Mouse (Mus musculus) hindbrain, postnatal 0 days (tissue): ENCODE data around the gene Tmx4. TPM values are rescaled to one million over a fixed set of nuclear protein-coding genes. Genes with fewer than 3 reads are reported as not detected.

ENCODE experiments used
- ATAC-seq: fragments of 200-750 bp; cut with Nextera tagmentation; 2 replicates; pipeline ENCODE4 v1.8.0; 2017; ENCODE audit warnings: mild to moderate bottlenecking, moderate TSS enrichment, moderate library complexity
- DNase-seq: peaks from one replicate; pipeline ENCODE4 v3.0.0-alpha.2; 2015; ENCODE audit warnings: low spot score
- H3K27ac ChIP-seq: fragments of 300-500 bp; sonication (generic); 2 replicates; pipeline ENCODE4 v1.5.1; 2014; ENCODE audit warnings: mild to moderate bottlenecking
- H3K27me3 ChIP-seq: fragments of 300-500 bp; sonication (generic); 2 replicates; pipeline ENCODE4 v1.6.1; 2014; ENCODE audit warnings: low read length, mixed read lengths; ENCODE audit not compliant: insufficient read depth
- H3K36me3 ChIP-seq: fragments of 300-500 bp; sonication (generic); 2 replicates; pipeline ENCODE4 v1.6.1; 2014; ENCODE audit warnings: low read length, mixed read lengths; ENCODE audit not compliant: insufficient read depth
- H3K4me1 ChIP-seq: fragments of 300-500 bp; sonication (generic); 2 replicates; pipeline ENCODE4 v1.6.1; 2014; ENCODE audit warnings: antibody characterized with exemption, low read length, mixed read lengths; ENCODE audit not compliant: insufficient read depth
- H3K4me2 ChIP-seq: fragments of 300-500 bp; sonication (generic); 2 replicates; pipeline ENCODE4 v1.6.1; 2014; ENCODE audit warnings: low read depth, mild to moderate bottlenecking, low read length, moderate library complexity, mixed read lengths
- H3K4me3 ChIP-seq: fragments of 300-500 bp; sonication (generic); 2 replicates; pipeline ENCODE4 v1.5.1; 2014; ENCODE audit warnings: low read length
- H3K9ac ChIP-seq: fragments of 300-500 bp; sonication (generic); replicated peaks from 2 replicates; pipeline ENCODE4 v1.6.1; 2014; ENCODE audit warnings: mild to moderate bottlenecking, low read length, moderate library complexity, mixed read lengths
- H3K9me3 ChIP-seq: fragments of 300-500 bp; sonication (generic); 2 replicates; pipeline ENCODE4 v1.6.1; 2016; ENCODE audit warnings: low read length, mixed read lengths
- CTCF ChIP-seq: IDR thresholded peaks from 2 replicates; pipeline ENCODE4 v1.5.1; 2016; ENCODE audit warnings: antibody characterized with exemption, control low read depth, low read depth
- WGBS: fragments of 180-500 bp; shearing (Covaris S2); extraction: QIAGEN DNeasy Blood & Tissue Kit; methylation state at CpG from one replicate; pipeline ENCODE4 v1.1.7; 2014; 5-methylcytosine and 5-hydroxymethylcytosine counted together
- polyA plus RNA-seq: library from polyadenylated mRNA; unstranded; fragments of >200 nt; fragmentation: Nextera tagmentation; extraction: Ambion mirVana; gene quantifications from 2 replicates; pipeline ENCODE4 v1.2.1, GENCODE M21; 2015
- total RNA-seq: library from RNA; depleted of rRNA; stranded (reverse); fragments of >200 nt; gene quantifications from 2 replicates; pipeline ENCODE4 v1.2.3, GENCODE M21; 2014; rRNA removed

Gene Tmx4
- total RNA-seq (116 and 123 TPM in 2 replicates), polyA plus RNA-seq (77.4 and 81.3 TPM in 2 replicates)

GRCm38 (mm10) chr2:134643514-134644300, at the start of gene Tmx4:
Gene Tmx4 (minus strand): TSS chr2:134644145.
- Histone ChIP-seq H3K4me3 (peak within 1 kb of the TSS; percentile 75), H3K9me3 (no peaks in the 10 kb centered on the region), H3K9ac (peak within 1 kb of the TSS; percentile 76), H3K4me1 (peaks cover 10% of the 10 kb centered on the region), H3K4me2 (peak within 1 kb of the TSS; percentile 64), H3K27me3 (no peaks in the 10 kb centered on the region), H3K36me3 (no peaks in the 10 kb centered on the region), H3K27ac (peak within 1 kb of the TSS; percentile 100)
- DNase-seq (peak; percentile 98), ATAC-seq (peak; percentile 99)
- TF ChIP-seq CTCF: peak; percentile 36
- WGBS: under 1% methylated on average over 57 of the region's 57 CpGs

DNA sequence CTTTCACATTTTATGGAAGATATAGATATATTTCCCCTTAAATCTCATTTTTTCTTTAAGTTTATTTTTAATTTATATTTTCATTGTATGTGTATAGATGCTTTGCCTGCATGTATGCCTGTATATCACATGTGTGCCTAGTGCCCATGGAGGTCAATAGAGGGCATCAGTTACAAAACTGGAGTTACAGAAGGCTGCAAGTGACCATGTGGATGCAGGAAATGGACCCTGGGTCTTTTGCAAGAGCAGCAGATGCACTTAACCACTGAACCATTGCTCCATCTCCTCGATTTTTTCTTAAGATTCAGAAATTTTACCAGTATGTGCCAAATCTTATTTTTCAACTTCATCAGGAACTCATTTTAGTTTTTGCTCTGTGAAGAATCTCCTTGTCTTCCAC, 48.2 kb upstream of the Tmx4 start:
- no peak overlapping the region for H3K9ac ChIP-seq
- TF ChIP-seq CTCF: no peak

DNA sequence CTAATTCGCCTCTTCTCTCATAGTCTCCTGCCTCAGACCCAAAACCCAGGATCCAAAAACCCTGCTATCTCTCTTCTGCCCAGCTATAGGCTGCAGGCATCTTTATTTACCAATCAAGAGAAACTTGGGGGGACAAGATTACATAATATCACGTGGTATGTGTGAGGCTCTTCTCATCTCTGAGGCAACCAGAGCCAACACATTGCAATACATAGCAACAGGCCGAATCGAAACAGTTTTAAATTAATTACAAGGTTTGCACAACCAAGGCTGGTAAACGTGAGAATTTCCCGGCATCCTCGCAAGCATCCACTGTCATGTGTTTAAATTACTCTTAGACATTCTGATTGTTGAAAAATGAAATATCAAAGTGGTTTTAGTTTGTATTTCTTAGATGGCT, 47.1 kb upstream of the Tmx4 start:
- no peak overlapping the region for H3K27ac ChIP-seq
- H3K9ac ChIP-seq: no peak overlapping the region
- H3K9me3 ChIP-seq: no peaks in the 10 kb centered on the region
- 88% methylated on average over 7 of the region's 7 CpGs for WGBS
- DNase-seq (no peak), ATAC-seq (no peak)
- no peaks in the 10 kb centered on the region for H3K4me1 ChIP-seq
- TF ChIP-seq CTCF: no peak
- no peaks in the 10 kb centered on the region for H3K27me3 ChIP-seq
- H3K4me3 ChIP-seq: no peak overlapping the region
- H3K4me2 ChIP-seq: no peak overlapping the region
- no peaks in the 10 kb centered on the region for H3K36me3 ChIP-seq

More for the DNA sequence above, 48.2 kb upstream of the Tmx4 start:
- no peaks in the 10 kb centered on the region for H3K9me3 ChIP-seq
- no peak overlapping the region for H3K27ac ChIP-seq
- 66% methylated on average over 1 of the region's 1 CpGs for WGBS
- no peak overlapping the region for H3K4me2 ChIP-seq
- H3K36me3 ChIP-seq: no peaks in the 10 kb centered on the region
- no peaks in the 10 kb centered on the region for H3K27me3 ChIP-seq
- DNase-seq: no peak
- ATAC-seq: no peak
- no peak overlapping the region for H3K4me3 ChIP-seq
- H3K4me1 ChIP-seq: no peaks in the 10 kb centered on the region

DNA sequence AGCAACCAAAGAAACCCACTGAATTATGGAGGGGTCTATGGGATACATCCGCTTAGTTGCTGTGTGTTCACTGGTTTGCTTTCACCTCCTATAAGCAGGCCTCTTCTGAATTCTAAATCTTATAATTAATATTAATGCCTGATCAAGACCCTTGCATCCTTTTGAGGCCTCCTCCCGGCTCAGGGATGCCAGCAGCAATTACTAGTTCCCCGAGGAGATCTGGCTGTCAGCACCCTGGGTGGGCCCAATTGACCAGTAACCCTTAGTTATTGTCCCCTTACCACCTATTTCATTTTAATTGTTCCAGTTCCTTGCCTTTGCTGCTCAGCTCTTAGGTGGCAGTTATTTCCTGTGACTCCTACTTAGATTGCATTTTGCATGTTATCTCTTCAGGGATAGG, 38.4 kb upstream of the Tmx4 start:
- H3K4me1 ChIP-seq: no peaks in the 10 kb centered on the region
- WGBS: 48% methylated on average over 3 of the region's 3 CpGs
- no peak overlapping the region for H3K9ac ChIP-seq
- no peak for ATAC-seq
- TF ChIP-seq CTCF: no peak
- no peak overlapping the region for H3K27ac ChIP-seq
- no peaks in the 10 kb centered on the region for H3K27me3 ChIP-seq
- H3K9me3 ChIP-seq: no peaks in the 10 kb centered on the region
- DNase-seq: no peak
- no peaks in the 10 kb centered on the region for H3K36me3 ChIP-seq
- no peak overlapping the region for H3K4me3 ChIP-seq
- no peak overlapping the region for H3K4me2 ChIP-seq

GRCm38 (mm10) chr2:134681271-134681961, 37.5 kb upstream of the Tmx4 start:
- no peaks in the 10 kb centered on the region for H3K27me3 ChIP-seq
- H3K4me3 ChIP-seq: no peak overlapping the region
- no peak overlapping the region for H3K9ac ChIP-seq
- peak; percentile 80 for TF ChIP-seq CTCF
- DNase-seq: peak; percentile 83
- H3K27ac ChIP-seq: no peak overlapping the region
- H3K4me2 ChIP-seq: no peak overlapping the region
- no peaks in the 10 kb centered on the region for H3K36me3 ChIP-seq
- H3K9me3 ChIP-seq: no peaks in the 10 kb centered on the region
- no peaks in the 10 kb centered on the region for H3K4me1 ChIP-seq
- 24% methylated on average over 9 of the region's 9 CpGs for WGBS
- peak; percentile 74 for ATAC-seq

DNA sequence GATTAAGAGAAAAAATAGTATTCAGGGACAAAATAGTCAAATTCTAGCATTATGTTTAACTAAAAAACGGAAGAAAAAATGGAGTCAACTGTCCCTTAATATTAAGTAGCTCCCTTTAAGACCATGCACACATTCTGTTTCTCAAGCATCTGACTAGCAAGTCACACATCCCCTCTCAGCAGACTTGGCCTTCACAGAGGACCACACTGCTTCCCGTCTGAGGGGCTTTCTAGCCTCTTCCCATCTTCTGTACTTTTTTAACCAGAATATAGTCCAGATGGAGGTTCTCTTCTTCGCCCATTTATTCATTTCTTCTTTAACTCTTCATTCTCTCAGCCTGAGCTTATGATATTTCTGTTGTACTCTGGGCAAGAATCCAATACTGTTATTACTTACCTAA, 35.6 kb upstream of the Tmx4 start:
- DNase-seq (no peak), ATAC-seq (no peak)
- Histone ChIP-seq H3K9me3 (no peaks in the 10 kb centered on the region), H3K27me3 (no peaks in the 10 kb centered on the region), H3K36me3 (no peaks in the 10 kb centered on the region), H3K27ac (no peak overlapping the region), H3K9ac (no peak overlapping the region), H3K4me2 (no peak overlapping the region), H3K4me3 (no peak overlapping the region), H3K4me1 (no peaks in the 10 kb centered on the region)
- no peak for TF ChIP-seq CTCF
- WGBS: 71% methylated on average over 3 of the region's 3 CpGs
